Mouse (Mus musculus): ENCODE measurements around the gene Gale.
A peak's percentile ranks its signal among the peaks of the same experiment; 100 is the strongest.
"Not testable (repeated sequence)": the region's sequence is repeated elsewhere in the genome, so short reads cannot be mapped to it uniquely, and the experiment has no call there.

Gene Gale

DNA sequence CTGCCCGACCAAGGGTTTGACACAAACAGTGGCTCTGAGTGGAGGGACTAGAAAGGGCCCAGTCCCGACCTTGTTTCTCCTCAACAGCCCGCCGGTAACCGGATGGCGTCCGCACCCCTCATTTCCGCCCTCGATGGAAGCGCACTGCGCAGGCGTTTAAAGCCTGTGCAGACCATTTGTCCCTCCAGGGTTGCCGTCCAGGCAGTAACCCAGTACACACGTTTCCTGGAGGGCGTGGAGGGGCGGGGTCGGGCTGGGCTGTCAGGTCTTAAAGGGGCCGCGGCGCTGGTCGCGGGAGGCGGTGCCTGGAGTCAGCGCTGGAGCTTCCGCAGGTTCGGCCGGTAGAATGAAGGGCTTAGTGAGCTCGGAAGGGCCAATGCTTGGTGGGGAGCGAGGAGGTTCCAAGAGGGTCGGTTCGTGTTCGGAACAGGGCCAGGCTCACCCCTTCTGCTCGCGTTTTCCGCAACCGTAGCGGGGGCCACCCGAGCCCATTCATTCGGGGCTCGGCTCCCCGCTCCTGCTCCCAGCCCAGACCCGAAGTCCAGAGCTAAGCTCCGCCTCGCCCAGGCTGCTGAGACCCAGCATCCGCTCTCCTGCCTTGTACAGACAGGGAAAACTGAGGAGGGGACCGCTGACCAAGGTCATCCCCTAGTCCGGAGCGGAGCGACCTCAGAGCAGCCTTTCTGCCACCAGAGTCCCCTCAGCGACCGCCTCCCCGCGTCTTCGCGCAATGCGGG lies at the start of gene Gale:
Gale (plus strand) TSS at position 271 of the 737 bp plus-strand sequence.
- DNase-seq (ENCODE audit: low read depth in 1 of 2, low spot score in 2 of 2), result peak; percentile 74 to 84

DNA sequence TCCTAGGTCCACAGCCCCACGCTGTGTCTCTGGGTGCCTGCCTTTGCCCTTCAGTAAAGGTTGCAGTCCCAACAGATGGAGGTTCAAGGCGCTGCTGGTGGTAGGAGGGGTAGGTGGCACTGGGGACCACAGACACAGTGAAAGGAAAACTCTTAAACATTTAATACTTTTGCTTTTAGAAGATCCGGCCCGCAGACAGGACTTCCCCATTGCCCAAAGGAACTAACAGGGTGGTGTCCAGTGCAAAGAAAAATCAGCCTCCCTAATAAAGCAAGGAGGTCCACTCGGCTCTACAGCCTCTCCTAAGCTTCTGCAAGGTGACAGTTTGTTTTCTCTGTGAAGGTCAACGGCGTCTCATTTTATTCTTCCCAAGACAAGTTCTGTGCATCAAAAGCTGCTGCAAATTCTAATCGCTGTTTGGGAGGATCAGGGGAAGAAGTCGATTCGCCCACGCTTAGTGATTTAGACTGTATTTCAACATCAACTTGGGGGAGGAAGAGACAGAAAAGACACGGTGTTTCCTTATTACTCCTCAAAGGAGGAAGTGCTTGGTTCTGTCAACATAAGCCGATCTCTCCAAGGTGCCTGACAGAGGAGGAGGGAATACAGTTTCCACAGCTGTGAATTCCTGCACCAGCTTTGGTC lies 44.8 kb upstream of the Gale start:
- peak in 1 of 2 experiments; percentile 57 for DNase-seq (ENCODE audit: low read depth in 1 of 2, low spot score in 2 of 2)

DNA sequence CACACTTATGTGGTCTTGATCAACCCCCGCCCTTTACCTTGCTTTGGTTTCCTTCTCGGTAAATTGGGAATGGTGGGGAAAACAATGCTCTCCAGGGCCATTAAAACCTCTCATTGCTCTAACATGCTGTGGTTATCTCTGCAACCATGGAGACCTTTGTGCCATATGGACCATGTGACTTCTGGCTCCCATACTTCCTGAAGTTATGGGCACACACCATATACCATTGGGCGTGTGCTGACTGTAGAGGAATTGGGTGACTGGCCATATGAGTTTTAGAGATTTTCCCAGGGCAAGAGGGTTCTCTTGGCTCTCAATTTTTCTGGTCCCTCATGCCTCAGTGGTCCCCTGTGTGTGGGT lies 44.3 kb upstream of the Gale start:
- DNase-seq (ENCODE audit: low read depth in 1 of 2, low spot score in 2 of 2), result no peak

- DNase-seq (ENCODE audit: low read depth in 1 of 2, low spot score in 2 of 2), result peak; percentile 90 to 96
These were observed 43.0 kb upstream of the Gale start, which contains the start of gene Fuca1 for GRCm38 (mm10) chr4:135920304-135921241. Gene Fuca1 (plus strand): TSS chr4:135920735.

GRCm38 (mm10) chr4:135921257-135922120 lies 42.0 kb upstream of the Gale start:
- DNase-seq (ENCODE audit: low read depth in 1 of 2, low spot score in 2 of 2), result no peak

GRCm38 (mm10) chr4:135922190-135922589 lies 41.3 kb upstream of the Gale start:
- DNase-seq (ENCODE audit: low read depth in 1 of 2, low spot score in 2 of 2), result no peak

DNA sequence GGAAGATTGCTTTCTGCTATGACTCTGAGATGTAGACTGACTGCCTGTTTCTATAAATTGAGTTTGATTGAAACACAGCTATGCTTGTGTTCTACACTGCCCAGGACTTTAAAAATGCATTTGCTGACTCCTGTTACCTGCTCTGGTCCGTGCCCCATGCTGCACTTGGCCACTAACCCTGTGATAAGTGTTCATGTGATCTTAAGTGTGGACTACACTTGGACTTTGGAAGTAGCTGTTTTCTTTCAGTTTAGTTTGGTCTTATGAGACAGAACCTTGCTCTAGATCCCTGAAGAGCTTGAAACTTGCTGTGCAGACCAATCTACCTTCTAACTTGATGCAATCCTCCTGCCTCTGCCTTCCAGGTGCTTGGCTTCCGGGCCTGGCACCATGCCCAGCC lies 39.1 kb upstream of the Gale start:
- DNase-seq (ENCODE audit: low read depth in 1 of 2, low spot score in 2 of 2), result no peak

DNA sequence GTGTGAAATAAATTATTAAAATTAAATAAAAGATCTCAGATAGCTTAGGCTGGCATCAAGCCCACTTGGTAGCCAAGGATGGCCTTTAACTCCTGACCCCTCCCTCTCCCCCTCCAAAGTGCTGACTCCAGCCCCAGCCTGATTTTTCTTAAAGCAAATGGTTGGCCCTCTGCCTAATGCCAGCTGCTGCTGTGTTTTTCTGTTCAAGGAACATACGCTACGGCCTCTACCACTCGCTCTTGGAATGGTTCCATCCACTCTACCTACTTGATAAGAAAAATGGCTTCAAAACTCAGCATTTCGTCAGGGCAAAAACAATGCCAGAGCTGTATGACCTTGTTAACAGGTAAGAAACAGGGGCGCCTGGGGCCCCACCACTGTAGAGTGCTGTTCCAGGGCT lies 38.2 kb upstream of the Gale start:
- no peak for DNase-seq (ENCODE audit: low read depth in 1 of 2, low spot score in 2 of 2)

- DNase-seq (ENCODE audit: low read depth in 1 of 2, low spot score in 2 of 2), result no peak
These were observed 37.2 kb upstream of the Gale start for GRCm38 (mm10) chr4:135926195-135926808.

DNA sequence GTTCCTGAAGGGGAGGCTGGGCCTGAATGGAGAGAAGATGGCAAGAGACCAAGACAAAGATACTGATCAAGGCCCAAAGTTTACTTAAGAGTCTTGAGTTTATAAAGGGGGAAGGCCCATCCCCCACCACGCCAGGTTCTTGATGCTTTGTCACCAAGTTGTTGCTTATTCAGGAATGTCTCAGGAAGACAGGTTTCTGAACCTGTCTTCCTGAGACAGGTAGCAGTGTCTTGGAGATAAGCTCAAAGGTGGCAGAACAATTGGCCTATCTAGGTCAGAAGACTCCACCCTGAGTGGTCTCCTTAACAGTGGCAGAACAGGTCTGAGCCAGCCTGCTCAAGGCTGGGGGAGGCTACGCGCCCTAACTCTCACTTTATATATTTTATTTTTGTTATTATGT lies 36.7 kb upstream of the Gale start:
- DNase-seq (ENCODE audit: low read depth in 1 of 2, low spot score in 2 of 2), result no peak

GRCm38 (mm10) chr4:135928376-135928775 lies 35.2 kb upstream of the Gale start:
- DNase-seq (ENCODE audit: low read depth in 1 of 2, low spot score in 2 of 2), result no peak

GRCm38 (mm10) chr4:135929405-135929804 lies 34.1 kb upstream of the Gale start:
- DNase-seq (ENCODE audit: low read depth in 1 of 2, low spot score in 2 of 2), result no peak

DNA sequence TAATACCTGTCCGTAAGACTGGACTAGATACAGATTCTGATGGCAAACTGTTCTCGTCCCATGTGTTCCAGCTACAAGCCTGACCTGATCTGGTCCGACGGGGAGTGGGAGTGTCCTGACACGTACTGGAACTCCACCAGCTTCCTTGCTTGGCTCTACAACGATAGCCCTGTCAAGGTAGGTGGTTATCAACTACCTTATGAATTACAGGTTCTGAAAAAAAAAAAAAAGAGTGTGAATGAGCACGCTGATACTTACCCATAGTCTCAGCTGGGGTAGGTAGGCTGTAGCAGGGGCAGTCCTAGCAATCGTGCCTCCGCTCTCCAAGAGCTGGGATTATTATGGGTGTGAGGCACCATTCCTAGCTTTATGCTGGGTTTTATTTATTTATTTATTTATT lies 33.7 kb upstream of the Gale start:
- no peak for DNase-seq (ENCODE audit: low read depth in 1 of 2, low spot score in 2 of 2)

DNA sequence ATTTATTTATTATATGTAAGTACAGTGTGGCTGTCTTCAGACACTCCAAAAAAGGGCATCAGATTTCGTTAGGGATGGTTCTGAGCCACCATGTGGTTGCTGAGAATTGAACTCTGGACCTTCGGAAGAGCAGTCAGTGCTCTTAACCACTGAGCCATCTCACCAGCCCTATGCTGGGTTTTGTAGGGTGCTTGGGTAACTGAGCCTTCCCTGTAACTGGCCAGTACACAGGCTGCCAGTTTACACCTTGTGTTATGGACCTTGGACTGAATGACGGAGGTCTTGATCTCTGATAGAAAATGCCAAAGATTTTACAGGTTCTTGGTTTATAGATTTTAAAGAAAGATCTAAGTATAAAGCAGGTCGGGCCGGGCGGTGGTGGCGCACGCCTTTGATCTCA lies 33.3 kb upstream of the Gale start:
- DNase-seq (ENCODE audit: low read depth in 1 of 2, low spot score in 2 of 2), result no peak

GRCm38 (mm10) chr4:135931832-135932231 lies 31.7 kb upstream of the Gale start:
- no peak for DNase-seq (ENCODE audit: low read depth in 1 of 2, low spot score in 2 of 2)

DNA sequence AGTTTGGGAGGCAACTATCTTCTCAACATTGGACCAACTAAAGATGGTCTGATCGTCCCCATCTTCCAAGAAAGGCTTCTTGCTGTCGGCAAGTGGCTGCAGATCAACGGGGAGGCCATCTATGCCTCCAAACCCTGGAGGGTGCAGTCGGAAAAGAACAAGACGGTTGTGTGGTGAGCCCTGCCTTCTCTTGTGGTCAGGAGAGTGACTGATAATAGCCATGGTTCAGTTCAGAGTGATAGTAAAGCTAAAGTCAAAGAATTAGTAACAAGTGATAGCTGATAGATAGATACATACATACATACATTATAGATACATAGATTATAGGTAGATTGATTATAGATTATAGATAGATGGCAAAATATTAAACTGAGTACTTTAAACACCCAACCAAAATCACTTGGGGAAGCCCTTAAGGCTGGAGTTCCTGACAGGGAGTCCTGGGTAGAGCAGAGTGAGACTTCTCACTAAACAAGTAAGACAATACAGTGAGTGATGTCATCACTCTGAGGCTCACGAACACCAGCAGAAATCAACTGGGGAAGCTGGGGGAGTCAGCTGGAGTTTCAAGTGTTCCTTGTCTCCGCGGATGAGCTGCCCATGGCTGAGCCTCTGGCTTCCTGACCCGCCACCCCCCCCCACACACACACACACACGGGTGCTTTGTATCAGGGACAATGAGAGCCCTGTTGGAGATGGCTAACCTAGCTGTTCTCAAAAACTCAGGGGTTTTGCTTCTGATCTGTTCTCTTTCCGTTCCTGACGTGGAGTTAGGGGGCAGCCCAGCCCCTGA lies 28.6 kb upstream of the Gale start:
- no peak for DNase-seq (ENCODE audit: low read depth in 1 of 2, low spot score in 2 of 2)

DNA sequence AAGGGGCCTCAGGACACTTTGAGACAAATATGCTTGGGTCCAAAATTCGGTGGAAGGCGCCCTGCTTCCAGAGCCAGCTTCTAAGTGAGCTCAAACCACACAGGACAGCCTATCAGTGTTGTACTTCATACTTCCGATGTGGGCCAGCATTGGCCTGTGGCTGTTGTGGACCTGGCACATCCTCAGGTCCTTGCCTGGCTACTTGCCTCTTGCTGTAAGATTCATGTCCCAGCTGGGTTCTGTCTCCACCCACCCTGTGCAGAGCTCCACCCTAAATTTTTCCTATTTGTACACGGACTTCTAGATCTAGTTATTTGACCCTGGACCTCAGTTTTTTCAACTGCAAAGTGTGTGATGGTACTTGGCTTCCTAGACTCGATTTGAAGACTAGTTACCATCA lies 28.0 kb upstream of the Gale start:
- no peak for DNase-seq (ENCODE audit: low read depth in 1 of 2, low spot score in 2 of 2)

DNA sequence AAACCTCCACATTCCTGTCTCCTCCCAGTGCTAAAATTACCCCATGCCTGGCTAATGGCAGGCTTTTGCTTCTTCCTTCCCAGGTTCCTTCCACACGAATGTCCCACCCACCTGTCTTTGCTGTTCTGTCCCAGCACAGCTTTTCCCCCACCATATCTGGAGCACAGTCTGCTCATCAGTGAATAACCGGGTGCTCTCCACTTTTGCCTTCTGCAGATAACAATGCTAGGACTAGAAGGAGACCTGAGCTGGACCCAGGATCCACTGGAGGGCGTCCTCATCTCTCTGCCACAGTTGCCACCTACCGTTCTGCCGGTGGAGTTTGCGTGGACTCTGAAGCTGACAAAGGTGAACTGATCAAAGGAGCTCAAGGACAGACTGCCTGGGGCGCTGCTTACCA lies 24.7 kb upstream of the Gale start:
- no peak for DNase-seq (ENCODE audit: low read depth in 1 of 2, low spot score in 2 of 2)

GRCm38 (mm10) chr4:135941026-135941425 lies 22.5 kb upstream of the Gale start:
- not testable (repeated sequence) for DNase-seq (ENCODE audit: low read depth in 1 of 2, low spot score in 2 of 2)

- no peak for DNase-seq (ENCODE audit: low read depth in 1 of 2, low spot score in 2 of 2)
These were observed 21.3 kb upstream of the Gale start for GRCm38 (mm10) chr4:135942193-135942592.

All from monocyte, adult 2 months (primary cell).